Mouse (Mus musculus): ENCODE measurements around the gene Il16. TPM values are rescaled to one million over a fixed set of nuclear protein-coding genes. Genes with fewer than 3 reads are reported as not detected.

Il16 gene
- 0.77 and 0.99 TPM in 2 replicates for polyA plus RNA-seq (2014; fragmentation: Nextera tagmentation; extraction: Ambion mirVana)

- no peak within 1 kb of the TSS for H3K27ac ChIP-seq (ENCODE audit: low read depth, low read length)
- no peak within 1 kb of the TSS for H3K4me3 ChIP-seq (ENCODE audit: low read depth, low read length)
- no peaks in the 10 kb centered on the region for H3K9me3 ChIP-seq (ENCODE audit: control insufficient read depth, low read length)
- H3K9ac ChIP-seq (ENCODE audit: low read length): no peak within 1 kb of the TSS
- no peaks in the 10 kb centered on the region for H3K36me3 ChIP-seq (ENCODE audit: control insufficient read depth, insufficient read depth, low read length)
- no peak within 1 kb of the TSS for H3K4me2 ChIP-seq (ENCODE audit: low read depth, low read length, severe bottlenecking)
- H3K4me1 ChIP-seq (replicated peaks; ENCODE audit: control insufficient read depth, insufficient read depth, low read length): no peaks in the 10 kb centered on the region
- WGBS: 61% methylated on average over 20 of the region's 20 CpGs
- DNase-seq (ENCODE audit: low spot score): no peak
- H3K27me3 ChIP-seq (ENCODE audit: control insufficient read depth, insufficient read depth, low read length): no peaks in the 10 kb centered on the region
- ATAC-seq (replicated peaks; ENCODE audit: low FRiP score): no peak
Measured at GRCm38 (mm10) chr7:83745413-83746106, at the start of gene Il16. Il16 (minus strand) TSS chr7:83745726.

GRCm38 (mm10) chr7:83794705-83795104 lies 49.2 kb upstream of the Il16 start, which contains the start of gene Cfap161:
Cfap161 (minus strand) TSS chr7:83794880.
- Histone ChIP-seq H3K36me3 (ENCODE audit: control insufficient read depth, insufficient read depth, low read length) (no peaks in the 10 kb centered on the region), H3K9ac (ENCODE audit: low read length) (no peak within 1 kb of the TSS), H3K4me1 (replicated peaks; ENCODE audit: control insufficient read depth, insufficient read depth, low read length) (no peaks in the 10 kb centered on the region), H3K27ac (ENCODE audit: low read depth, low read length) (no peak within 1 kb of the TSS), H3K4me3 (ENCODE audit: low read depth, low read length) (no peak within 1 kb of the TSS), H3K27me3 (ENCODE audit: control insufficient read depth, insufficient read depth, low read length) (no peaks in the 10 kb centered on the region), H3K9me3 (ENCODE audit: control insufficient read depth, low read length) (no peaks in the 10 kb centered on the region), H3K4me2 (ENCODE audit: low read depth, low read length, severe bottlenecking) (peak within 1 kb of the TSS; percentile 31)
- 2% methylated on average over 13 of the region's 14 CpGs for whole genome bisulfite sequencing
- ATAC-seq (replicated peaks; ENCODE audit: low FRiP score) (peak; percentile 95), DNase-seq (ENCODE audit: low spot score) (peak; percentile 91)

- H3K4me2 ChIP-seq (ENCODE audit: low read depth, low read length, severe bottlenecking): peak overlapping the region; percentile 31
- WGBS: 44% methylated on average over 11 of the region's 11 CpGs
- H3K27me3 ChIP-seq (ENCODE audit: control insufficient read depth, insufficient read depth, low read length): no peaks in the 10 kb centered on the region
- peak; percentile 52 for DNase-seq (ENCODE audit: low spot score)
- no peaks in the 10 kb centered on the region for H3K9me3 ChIP-seq (ENCODE audit: control insufficient read depth, low read length)
- ATAC-seq (replicated peaks; ENCODE audit: low FRiP score): no peak
- H3K9ac ChIP-seq (ENCODE audit: low read length): no peak overlapping the region
- no peak overlapping the region for H3K27ac ChIP-seq (ENCODE audit: low read depth, low read length)
- no peak overlapping the region for H3K4me3 ChIP-seq (ENCODE audit: low read depth, low read length)
- no peaks in the 10 kb centered on the region for H3K4me1 ChIP-seq (replicated peaks; ENCODE audit: control insufficient read depth, insufficient read depth, low read length)
- H3K36me3 ChIP-seq (ENCODE audit: control insufficient read depth, insufficient read depth, low read length): no peaks in the 10 kb centered on the region
Measured at GRCm38 (mm10) chr7:83794006-83794683, 48.6 kb upstream of the Il16 start.

GRCm38 (mm10) chr7:83780881-83781280 lies 35.4 kb upstream of the Il16 start:
- no peak overlapping the region for H3K4me3 ChIP-seq (ENCODE audit: low read depth, low read length)
- WGBS: 83% methylated on average over 4 of the region's 4 CpGs
- H3K4me2 ChIP-seq (ENCODE audit: low read depth, low read length, severe bottlenecking): no peak overlapping the region
- DNase-seq (ENCODE audit: low spot score) (no peak), ATAC-seq (replicated peaks; ENCODE audit: low FRiP score) (no peak)
- H3K36me3 ChIP-seq (ENCODE audit: control insufficient read depth, insufficient read depth, low read length): no peaks in the 10 kb centered on the region
- no peak overlapping the region for H3K9ac ChIP-seq (ENCODE audit: low read length)
- H3K27me3 ChIP-seq (ENCODE audit: control insufficient read depth, insufficient read depth, low read length): no peaks in the 10 kb centered on the region
- H3K4me1 ChIP-seq (replicated peaks; ENCODE audit: control insufficient read depth, insufficient read depth, low read length): no peaks in the 10 kb centered on the region
- no peak overlapping the region for H3K27ac ChIP-seq (ENCODE audit: low read depth, low read length)
- no peaks in the 10 kb centered on the region for H3K9me3 ChIP-seq (ENCODE audit: control insufficient read depth, low read length)

GRCm38 (mm10) chr7:83780026-83780425 lies 34.5 kb upstream of the Il16 start:
- Histone ChIP-seq H3K4me2 (ENCODE audit: low read depth, low read length, severe bottlenecking) (no peak overlapping the region), H3K27me3 (ENCODE audit: control insufficient read depth, insufficient read depth, low read length) (no peaks in the 10 kb centered on the region), H3K9me3 (ENCODE audit: control insufficient read depth, low read length) (no peaks in the 10 kb centered on the region), H3K36me3 (ENCODE audit: control insufficient read depth, insufficient read depth, low read length) (no peaks in the 10 kb centered on the region), H3K9ac (ENCODE audit: low read length) (no peak overlapping the region), H3K4me3 (ENCODE audit: low read depth, low read length) (no peak overlapping the region), H3K27ac (ENCODE audit: low read depth, low read length) (no peak overlapping the region), H3K4me1 (replicated peaks; ENCODE audit: control insufficient read depth, insufficient read depth, low read length) (no peaks in the 10 kb centered on the region)
- ATAC-seq (replicated peaks; ENCODE audit: low FRiP score): no peak
- no peak for DNase-seq (ENCODE audit: low spot score)
- WGBS: 83% methylated on average over 4 of the region's 4 CpGs

GRCm38 (mm10) chr7:83779028-83779427 lies 33.5 kb upstream of the Il16 start:
- Histone ChIP-seq H3K36me3 (ENCODE audit: control insufficient read depth, insufficient read depth, low read length) (no peaks in the 10 kb centered on the region), H3K9ac (ENCODE audit: low read length) (no peak overlapping the region), H3K4me1 (replicated peaks; ENCODE audit: control insufficient read depth, insufficient read depth, low read length) (no peaks in the 10 kb centered on the region), H3K4me3 (ENCODE audit: low read depth, low read length) (no peak overlapping the region), H3K9me3 (ENCODE audit: control insufficient read depth, low read length) (no peaks in the 10 kb centered on the region), H3K4me2 (ENCODE audit: low read depth, low read length, severe bottlenecking) (no peak overlapping the region), H3K27ac (ENCODE audit: low read depth, low read length) (no peak overlapping the region), H3K27me3 (ENCODE audit: control insufficient read depth, insufficient read depth, low read length) (no peaks in the 10 kb centered on the region)
- 85% methylated on average over 2 of the region's 2 CpGs for WGBS
- ATAC-seq (replicated peaks; ENCODE audit: low FRiP score) (no peak), DNase-seq (ENCODE audit: low spot score) (no peak)

- H3K9me3 ChIP-seq (ENCODE audit: control insufficient read depth, low read length): no peaks in the 10 kb centered on the region
- ATAC-seq (replicated peaks; ENCODE audit: low FRiP score): no peak
- DNase-seq (ENCODE audit: low spot score): no peak
- H3K4me2 ChIP-seq (ENCODE audit: low read depth, low read length, severe bottlenecking): no peak overlapping the region
- WGBS: 81% methylated on average over 2 of the region's 2 CpGs
- no peaks in the 10 kb centered on the region for H3K27me3 ChIP-seq (ENCODE audit: control insufficient read depth, insufficient read depth, low read length)
- H3K9ac ChIP-seq (ENCODE audit: low read length): no peak overlapping the region
- no peaks in the 10 kb centered on the region for H3K4me1 ChIP-seq (replicated peaks; ENCODE audit: control insufficient read depth, insufficient read depth, low read length)
- H3K36me3 ChIP-seq (ENCODE audit: control insufficient read depth, insufficient read depth, low read length): no peaks in the 10 kb centered on the region
- no peak overlapping the region for H3K4me3 ChIP-seq (ENCODE audit: low read depth, low read length)
- H3K27ac ChIP-seq (ENCODE audit: low read depth, low read length): no peak overlapping the region
Measured at GRCm38 (mm10) chr7:83778516-83778915, 33.0 kb upstream of the Il16 start.

- Histone ChIP-seq H3K4me2 (ENCODE audit: low read depth, low read length, severe bottlenecking) (no peak overlapping the region), H3K36me3 (ENCODE audit: control insufficient read depth, insufficient read depth, low read length) (no peaks in the 10 kb centered on the region), H3K9ac (ENCODE audit: low read length) (no peak overlapping the region), H3K27me3 (ENCODE audit: control insufficient read depth, insufficient read depth, low read length) (no peaks in the 10 kb centered on the region), H3K4me3 (ENCODE audit: low read depth, low read length) (no peak overlapping the region), H3K9me3 (ENCODE audit: control insufficient read depth, low read length) (no peaks in the 10 kb centered on the region), H3K27ac (ENCODE audit: low read depth, low read length) (no peak overlapping the region), H3K4me1 (replicated peaks; ENCODE audit: control insufficient read depth, insufficient read depth, low read length) (no peaks in the 10 kb centered on the region)
- DNase-seq (ENCODE audit: low spot score): no peak
- ATAC-seq (replicated peaks; ENCODE audit: low FRiP score): no peak
- WGBS: 36% methylated on average over 5 of the region's 5 CpGs
Measured at GRCm38 (mm10) chr7:83774721-83775120, 29.2 kb upstream of the Il16 start.

- ATAC-seq (replicated peaks; ENCODE audit: low FRiP score) (no peak), DNase-seq (ENCODE audit: low spot score) (no peak)
- Histone ChIP-seq H3K36me3 (ENCODE audit: control insufficient read depth, insufficient read depth, low read length) (no peaks in the 10 kb centered on the region), H3K9me3 (ENCODE audit: control insufficient read depth, low read length) (no peaks in the 10 kb centered on the region), H3K9ac (ENCODE audit: low read length) (no peak overlapping the region), H3K4me2 (ENCODE audit: low read depth, low read length, severe bottlenecking) (no peak overlapping the region), H3K4me3 (ENCODE audit: low read depth, low read length) (no peak overlapping the region), H3K27ac (ENCODE audit: low read depth, low read length) (no peak overlapping the region), H3K27me3 (ENCODE audit: control insufficient read depth, insufficient read depth, low read length) (no peaks in the 10 kb centered on the region), H3K4me1 (replicated peaks; ENCODE audit: control insufficient read depth, insufficient read depth, low read length) (no peaks in the 10 kb centered on the region)
- WGBS: 78% methylated on average over 3 of the region's 3 CpGs
Measured at GRCm38 (mm10) chr7:83763674-83764073, 18.1 kb upstream of the Il16 start.

Data from forebrain, embryonic 11.5 days (tissue).